Mouse (Mus musculus) 3134 (cell line): ENCODE measurements around the gene Stambp.
"Not testable (repeated sequence)": the region's sequence is repeated elsewhere in the genome, so short reads cannot be mapped to it uniquely, and the experiment has no call there.

Experiments used
- DNase-seq: peaks from one replicate; pipeline ENCODE4 v3.0.0-alpha.2; 2011; ENCODE audit warnings: low spot score; ENCODE audit not compliant: insufficient read length; ENCODE audit errors: extremely low read depth

Stambp gene

DNA sequence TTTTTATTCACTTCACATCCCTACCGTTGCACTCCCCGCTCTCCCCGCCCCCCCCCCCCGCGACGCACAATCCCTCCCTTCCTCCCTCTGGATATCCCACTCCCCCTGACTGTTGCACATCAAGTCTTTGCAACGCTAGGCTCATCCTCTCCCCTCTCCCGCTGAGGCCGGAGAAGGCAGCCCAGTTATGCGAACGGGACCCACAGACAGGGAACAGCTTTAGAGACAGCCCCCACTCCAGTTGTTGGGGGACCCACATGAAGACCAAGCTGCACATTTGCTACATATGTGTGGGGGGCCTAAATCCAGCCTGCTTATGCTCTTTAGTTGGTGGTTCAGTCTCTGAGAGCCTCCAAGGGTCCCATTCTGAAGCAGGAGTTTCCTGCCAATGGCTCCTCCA, at the start of gene Stambp:
Gene Stambp (minus strand): TSS at position 59 of the 400 bp plus-strand sequence.
- no peak for DNase-seq

DNA sequence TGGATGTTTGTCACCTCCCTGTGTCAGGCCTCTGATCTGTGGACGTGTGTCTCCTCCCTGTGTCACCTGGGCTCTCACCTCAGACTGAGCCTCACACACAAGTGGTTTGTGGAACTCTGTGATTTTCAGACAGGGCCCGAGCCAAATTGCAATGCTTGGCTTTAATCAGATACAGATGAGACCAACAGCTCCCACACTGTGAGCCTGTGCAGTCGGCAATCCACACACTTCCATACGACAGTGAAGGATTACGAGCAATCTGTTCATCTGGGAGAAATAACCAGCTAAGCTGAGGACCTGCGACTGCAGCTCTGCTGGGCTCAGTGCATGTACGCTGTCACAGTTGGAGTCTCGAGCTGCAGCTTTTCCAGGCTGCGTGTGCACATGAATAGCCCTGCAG, 47.4 kb upstream of the Stambp start:
- DNase-seq, result no peak

DNA sequence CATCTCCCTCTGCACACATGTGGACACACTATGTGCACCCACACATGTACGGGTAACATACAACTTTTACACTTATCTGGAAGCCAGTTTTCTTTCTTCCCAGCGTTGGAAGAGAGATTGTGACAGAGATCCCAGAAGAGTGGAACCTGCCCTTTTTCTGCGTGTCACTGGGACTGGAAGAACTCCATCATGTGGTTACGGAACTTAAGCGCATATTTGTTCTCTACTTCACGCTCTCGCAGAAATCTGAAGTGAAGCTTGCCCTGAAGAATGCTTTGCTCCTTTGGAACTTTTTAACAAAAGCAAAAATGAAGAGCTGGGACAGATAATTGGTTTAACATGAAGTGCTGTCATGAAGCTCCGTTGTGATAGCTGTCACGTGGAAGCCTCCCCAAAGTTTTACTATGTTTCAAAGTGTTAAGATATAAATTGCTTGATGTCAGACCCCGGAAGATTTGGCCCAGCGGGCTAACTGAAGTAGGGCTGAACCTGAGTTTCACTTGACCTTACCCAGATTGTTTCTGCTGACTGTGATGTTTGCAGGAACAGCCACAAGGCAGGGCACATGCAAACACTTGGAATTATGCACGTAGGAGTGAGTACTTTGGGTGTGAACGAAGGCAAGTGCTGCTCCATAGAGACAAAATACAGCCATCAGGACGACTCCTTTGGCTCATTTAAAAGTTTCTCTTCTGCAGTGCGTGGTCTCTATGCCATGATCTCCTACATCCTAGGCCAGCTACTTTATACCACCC, 45.2 kb upstream of the Stambp start:
- DNase-seq, result no peak

DNA sequence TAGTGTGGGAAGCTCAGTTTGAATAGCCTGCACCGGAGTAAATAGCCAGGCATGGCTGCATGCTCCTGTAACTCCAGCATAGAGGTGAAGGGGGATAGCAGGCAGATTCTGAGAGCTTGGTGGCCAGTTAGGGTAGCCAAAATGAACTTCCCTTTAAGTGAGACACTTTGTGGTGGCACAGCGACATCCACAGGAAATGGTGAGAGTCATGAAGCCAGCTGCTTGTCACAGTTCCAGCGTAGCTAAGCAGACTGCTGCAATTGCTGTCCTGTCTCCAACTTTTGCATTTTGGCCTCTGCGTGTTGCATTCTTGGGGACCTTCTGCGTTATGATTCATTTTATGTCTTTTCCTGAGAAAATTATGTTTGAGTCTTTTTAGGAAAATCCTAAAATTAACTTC, 44.0 kb upstream of the Stambp start:
- DNase-seq, result no peak

DNA sequence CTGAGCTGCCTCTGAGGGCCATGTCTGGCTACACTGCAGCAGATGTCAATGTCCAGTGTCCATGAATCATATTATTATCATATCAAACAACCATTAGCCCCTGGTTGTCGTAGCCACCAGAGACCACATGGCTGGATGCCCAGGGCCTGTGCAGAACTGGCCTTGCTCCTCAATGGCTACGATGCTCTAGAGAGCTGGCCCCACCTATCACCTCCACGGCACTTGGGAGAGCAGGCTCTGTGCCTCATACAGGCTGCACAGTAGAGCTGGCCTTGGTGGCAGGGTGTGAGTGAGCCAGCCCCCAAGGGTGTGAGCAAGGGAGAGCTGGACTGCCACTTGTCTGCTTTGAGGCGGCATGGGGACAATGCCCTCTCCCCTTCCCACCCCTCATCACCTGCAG, 41.9 kb upstream of the Stambp start:
- DNase-seq, result no peak

DNA sequence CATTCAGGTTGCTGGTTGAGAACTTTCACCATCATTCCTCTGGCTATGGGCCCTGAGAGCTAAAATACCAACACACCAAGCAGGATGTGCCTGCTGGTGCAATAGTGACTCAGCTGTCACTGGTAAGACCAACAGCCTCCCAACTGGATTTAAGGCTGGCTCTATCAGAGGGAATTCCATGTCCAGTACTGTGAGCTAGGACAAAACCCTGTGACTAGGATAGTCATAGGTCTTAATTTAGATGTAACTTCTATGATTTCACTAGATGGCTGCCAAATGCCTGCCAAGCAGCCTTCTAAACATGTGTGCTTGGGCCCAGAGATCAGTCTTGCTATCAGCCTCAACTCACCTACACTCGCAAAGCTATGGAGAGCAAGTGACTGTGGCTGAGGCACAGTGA, 40.4 kb upstream of the Stambp start:
- no peak for DNase-seq

DNA sequence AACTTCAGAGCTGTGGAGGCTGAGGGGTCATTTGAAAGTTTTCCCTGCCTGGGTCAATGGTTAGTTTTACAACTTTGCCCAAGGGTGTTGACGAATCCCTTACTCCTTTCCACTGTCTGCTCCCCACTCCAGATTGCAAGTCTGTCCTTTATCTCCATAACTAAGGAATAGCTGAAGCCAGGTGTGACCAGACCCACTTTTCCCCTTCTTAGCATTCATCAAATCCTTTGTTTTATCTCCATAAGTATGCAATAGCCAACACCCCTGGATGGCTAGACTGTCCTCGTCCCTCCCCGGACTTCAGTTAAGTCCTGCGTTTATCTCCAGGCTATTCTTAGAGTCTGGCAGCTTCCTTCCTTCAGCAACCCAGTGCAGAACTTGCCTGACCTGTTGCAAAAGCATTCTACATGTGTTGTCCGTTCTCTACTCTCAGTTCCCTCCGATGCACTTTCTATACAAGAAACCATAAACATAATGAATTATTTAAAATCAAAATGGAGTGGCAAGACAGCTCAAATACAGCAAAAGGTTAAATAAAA, 27.2 kb upstream of the Stambp start:
- no peak for DNase-seq

DNA sequence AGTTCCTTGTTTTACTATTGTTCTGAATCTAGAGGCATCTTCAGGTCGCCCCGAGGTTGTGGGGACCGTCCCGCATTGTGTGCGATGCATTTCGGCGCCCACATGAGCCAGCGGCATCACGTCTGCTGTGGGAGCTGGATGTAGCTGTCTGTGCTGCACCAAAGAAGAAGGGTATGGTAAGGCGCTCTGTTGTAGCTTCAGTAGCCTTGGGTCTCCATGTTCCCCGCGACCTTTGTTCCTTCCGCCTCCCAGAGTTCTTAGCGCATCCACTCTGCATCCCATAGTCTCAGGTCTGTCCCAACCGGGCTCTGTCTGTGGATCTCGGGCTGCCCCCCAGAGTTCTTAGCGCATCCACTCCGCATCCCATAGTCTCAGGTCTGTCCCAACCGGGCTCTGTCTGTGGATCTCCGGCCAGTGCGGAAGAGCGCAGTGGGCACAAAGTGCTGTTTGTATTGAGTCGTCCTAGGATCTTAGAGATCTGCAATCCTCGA, 26.6 kb upstream of the Stambp start:
- no peak for DNase-seq

DNA sequence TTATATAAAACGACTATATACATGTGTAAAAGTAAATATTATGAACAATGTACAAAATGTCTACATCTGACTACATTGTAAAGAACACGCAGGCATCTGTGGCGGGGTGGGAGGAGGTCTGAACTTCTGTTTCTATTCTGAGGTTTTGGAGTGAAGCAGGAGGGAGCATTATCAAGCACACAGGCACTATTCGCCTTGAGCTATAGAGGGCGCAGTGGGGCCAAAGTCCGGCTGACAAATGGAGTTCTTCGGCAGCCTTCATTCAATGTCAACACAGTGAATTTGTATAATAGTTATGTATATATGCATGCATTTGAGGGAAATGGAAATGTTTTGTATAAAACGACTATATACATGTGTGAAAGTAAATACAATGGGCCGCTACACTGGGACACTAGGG, 26.1 kb upstream of the Stambp start:
- DNase-seq, result no peak

DNA sequence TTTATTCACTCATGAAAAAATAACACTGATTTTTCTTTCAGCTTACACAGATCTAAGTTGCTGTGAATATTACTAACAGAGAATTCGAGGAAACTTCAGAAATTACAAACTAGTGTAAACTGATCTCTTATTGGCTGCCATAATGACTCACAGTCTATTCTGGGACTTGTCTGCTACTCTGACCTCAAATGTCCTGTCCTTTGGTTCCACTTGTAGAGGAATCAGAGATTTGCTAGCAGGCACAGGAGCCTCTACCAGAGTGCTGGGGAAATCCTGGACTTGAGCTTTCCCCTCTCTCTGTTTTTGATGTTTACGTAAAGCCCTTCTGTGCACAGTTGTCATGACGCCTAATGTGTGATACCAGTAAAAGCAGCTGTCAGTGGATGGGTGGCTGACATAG, 25.5 kb upstream of the Stambp start:
- DNase-seq, result no peak

DNA sequence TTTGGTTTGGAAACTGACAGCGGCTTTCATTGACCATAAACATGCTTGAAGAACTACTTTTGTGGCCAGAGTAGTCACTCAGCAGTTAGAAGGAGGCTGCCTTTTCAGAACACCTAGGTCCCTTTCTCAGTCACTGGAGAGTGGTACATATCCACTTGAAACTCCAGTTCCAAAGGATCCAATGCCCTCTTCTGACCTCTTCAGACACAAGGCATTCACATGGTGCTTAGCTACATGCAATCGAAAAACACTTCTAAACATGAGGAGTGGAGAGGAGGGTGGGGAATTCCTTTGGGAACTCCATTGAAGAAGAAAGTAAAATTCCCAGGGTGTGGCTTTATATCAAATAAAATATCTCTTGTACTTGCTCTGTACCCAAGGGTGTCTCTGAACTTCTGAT, 22.5 kb upstream of the Stambp start:
- no peak for DNase-seq

DNA sequence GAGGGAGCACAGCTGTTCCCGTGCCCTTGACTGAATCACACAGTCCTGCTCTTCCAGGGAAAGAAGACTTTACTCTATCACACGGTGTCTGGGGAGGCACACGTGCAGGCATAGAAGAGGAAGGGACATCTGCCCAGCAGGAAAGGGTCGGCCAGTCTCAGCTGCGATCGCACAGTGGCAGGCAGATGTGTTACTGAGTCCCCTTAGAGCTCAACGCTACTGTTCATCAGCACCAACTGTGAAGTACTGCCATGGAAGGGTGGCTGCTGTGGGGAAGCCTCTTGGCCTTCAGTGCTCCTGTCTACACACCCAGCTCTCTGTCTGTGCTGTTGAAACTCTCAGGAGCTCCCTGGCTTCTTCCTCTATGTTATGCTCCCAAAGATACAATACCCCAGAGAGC, 21.4 kb upstream of the Stambp start:
- no peak for DNase-seq

DNA sequence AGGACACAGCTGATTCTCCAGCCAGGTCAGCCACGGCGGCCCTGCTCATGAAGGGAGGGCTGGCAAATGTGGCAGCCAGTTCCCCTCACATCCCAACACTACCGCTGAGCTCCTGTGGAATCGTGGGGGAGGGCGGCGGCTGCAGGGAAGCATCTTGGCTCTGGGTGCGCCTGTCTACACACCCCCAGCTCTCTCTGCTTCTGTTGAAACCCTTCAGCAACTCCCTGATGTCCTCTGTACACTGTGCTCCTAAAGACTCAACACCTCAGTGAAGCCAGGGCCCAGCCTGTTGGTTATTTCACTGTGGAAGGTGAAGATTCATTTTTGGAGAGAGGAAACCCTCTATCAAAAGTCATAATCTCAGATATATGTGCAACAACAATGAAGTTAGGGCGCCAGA, 19.5 kb upstream of the Stambp start:
- DNase-seq, result no peak

DNA sequence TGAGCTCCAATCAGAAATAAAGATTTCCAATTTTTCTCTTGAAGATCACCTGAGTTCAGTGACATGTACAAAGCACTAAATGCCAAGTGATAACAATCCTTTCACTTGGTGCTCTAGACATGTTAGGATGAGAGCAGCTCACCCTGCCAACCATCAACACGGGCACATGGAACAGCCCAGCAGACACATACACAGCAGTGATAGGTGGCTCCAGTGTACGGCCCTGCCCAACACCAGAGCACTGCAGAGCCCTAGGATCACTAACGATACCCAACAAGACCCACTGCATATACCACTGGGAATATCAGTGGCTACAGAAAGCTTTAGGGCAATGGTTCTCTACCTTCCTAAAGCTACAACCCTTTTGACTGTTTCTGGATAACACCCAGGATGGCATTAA, 17.8 kb upstream of the Stambp start:
- no peak for DNase-seq

DNA sequence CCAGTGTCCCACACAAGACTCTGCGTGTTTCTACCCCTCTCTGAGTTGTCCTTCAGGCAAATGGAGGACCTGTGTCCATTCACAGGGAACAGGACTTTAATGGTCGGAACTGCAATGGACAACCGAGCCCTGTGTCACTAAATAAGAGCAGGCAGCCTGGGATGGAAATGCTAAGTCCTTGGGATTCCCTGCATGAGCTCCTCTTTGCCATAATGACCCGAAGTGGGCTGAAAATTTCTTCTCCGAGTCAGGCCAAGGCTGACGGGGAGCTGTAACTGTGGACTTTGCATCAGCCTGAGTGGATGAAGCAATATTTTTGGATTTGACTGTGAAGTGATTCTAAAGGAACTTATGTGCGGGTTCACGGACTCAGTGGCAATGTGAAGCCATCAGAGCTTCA, 14.7 kb upstream of the Stambp start:
- DNase-seq, result not testable (repeated sequence)

DNA sequence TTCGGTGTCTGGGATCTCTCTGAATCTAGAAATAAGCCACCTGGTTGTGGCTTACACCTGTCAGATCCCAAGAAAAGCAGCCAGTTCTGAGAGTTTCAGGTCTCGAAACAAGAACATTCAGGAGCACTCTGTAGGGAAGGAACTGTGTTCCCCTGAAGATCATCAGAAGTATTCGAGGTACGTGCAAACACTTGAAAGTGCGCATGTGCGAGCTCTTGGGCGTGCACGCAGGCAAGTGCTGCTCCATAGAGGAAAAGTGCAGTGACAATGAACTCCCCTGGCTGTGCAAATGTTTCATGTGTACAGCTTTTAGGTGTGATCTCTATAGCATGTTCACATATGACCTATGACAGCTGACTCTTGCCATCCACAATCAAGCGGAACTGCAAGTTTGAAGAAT, 12.8 kb upstream of the Stambp start:
- DNase-seq, result not testable (repeated sequence)

DNA sequence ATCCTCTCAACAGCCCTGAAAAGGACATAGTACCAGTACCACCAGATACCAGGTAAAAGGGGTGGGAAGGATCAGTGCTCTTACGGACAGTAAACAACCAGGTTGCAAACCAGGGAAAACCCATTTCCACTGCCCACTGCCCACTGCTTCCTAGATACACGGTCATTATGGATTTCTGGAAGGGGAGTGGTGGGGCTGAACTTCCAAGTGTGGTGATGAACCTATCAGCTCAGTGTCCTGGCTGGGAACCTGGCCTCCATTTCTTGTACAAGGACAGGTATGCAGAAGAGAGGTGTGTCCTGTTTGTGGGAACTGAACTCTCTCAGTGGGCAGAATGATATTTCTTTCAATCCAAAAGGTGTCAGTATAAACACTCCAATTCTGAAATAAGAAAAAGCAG, 11.1 kb upstream of the Stambp start:
- no peak for DNase-seq

DNA sequence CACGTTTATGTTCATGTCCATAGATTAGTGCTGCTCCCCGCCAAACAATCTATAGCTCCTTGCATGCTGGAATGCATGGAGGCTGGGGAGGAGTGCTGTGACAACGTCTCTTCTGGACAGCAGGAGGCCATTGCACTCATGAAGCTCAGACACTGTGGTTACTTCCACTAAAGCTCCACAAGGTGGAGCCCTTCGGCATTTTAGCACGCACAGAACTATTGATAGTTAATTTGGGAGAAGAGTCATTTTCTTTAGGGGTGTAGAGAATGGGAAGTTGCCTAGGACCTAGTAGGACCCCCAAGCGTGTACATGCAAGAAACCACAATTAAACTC, 10.4 kb upstream of the Stambp start:
- DNase-seq, result no peak

DNA sequence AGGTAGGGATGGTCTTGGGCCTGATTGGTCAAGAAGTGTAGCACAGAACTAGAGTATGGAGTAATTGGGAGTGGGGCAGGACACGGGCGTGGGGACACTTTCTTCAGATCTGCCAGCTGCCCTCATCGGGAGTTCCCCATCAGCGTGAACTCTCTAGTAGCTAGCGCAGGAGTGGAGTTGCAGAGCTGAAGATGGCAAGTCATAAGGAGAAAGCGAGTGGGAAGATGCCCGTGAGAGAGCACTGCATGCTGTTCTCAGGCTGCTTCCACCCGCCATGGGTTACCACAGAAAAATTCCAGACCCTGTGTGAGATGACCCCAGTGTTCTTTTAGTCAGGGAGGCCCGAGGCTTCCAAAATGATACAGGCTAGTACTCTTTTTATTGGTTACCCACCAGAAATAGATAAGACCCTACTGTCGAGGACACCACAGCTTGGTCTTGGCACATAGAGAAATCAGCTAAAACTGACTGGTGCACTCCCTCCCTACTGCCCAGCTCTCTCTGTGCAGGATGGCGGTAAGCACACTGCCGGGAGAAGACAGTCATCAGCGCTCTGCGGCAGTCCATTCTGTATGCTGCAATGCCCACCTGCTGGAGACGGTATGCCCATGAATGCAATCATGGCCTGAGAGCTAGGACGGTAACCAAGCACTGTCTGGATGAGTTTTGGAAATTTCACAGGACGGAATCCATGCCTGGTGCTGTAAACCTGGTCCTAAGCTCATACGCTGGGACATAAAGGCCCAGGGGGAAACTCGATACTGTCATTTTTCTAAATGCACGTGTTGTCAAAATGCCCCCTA, 9.8 kb upstream of the Stambp start:
- DNase-seq, result no peak

DNA sequence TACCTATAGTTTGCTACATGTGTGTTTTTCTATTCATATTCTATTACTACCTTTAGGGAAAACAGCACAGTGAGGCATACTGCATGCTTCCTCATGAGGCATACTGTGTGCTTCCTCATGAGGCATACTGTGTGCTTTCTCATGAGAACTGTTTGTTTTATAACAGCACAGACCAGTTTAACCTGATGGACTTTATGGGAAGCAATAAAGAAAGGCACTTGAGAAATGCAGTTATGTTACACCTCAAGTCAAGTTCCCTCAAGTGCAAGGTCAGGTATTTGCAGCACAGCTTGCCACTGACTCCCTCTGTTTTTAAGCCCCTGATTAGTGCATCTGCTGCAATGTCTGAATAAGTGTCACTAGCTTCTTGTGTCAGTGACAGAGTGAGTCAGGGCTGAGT, 5.0 kb upstream of the Stambp start:
- no peak for DNase-seq

DNA sequence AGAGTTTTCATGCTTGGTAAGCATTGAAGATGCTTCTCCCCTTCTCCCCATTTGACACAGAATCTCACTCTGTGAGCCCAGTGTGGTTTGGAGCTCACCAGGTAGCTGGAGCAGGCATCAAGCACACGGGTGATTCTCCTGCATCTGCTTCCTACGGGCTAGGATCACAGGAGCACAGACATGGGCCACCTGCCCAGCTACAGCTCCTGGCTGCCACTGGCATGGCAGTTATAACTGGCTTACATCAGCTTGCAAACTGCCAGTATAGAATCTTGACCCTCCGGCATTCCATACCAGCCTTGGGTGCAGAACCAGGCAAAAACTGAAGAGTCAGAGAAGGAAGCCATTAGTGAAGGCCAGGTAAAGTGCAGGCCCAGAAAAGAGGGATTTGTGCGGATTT, 3.1 kb upstream of the Stambp start:
- no peak for DNase-seq
